Mouse (Mus musculus) myocyte (in vitro differentiated cells): Measurements from ENCODE around the gene Dgkz. TPM values are rescaled to one million over a fixed set of nuclear protein-coding genes. Genes with fewer than 3 reads are reported as not detected.
A peak's percentile ranks its signal among the peaks of the same experiment; 100 is the strongest.

Experiments
- H3K27me3 ChIP-seq: one replicate; pipeline ENCODE4 v1.6.1; 2011; ENCODE audit not compliant: control insufficient read depth, insufficient read depth, insufficient read length
- H3K36me3 ChIP-seq: one replicate; pipeline ENCODE4 v1.6.1; 2011; ENCODE audit not compliant: control insufficient read depth, insufficient read depth
- H3K4me2 ChIP-seq: one replicate; pipeline ENCODE4 v1.6.1; 2011; ENCODE audit warnings: low read depth, control low read depth
- H3K4me3 ChIP-seq: one replicate; pipeline ENCODE4 v1.5.1; 2011; ENCODE audit warnings: mild to moderate bottlenecking, control low read depth, moderate library complexity
- H3K79me2 ChIP-seq: one replicate; pipeline ENCODE4 v1.6.1; 2011; ENCODE audit not compliant: control insufficient read depth, insufficient read depth
- H3ac ChIP-seq: one replicate; pipeline ENCODE4 v1.6.1; 2011; ENCODE audit not compliant: control insufficient read depth, insufficient read length
- CEBPB ChIP-seq: IDR thresholded peaks from 2 replicates; pipeline ENCODE4 v1.6.1; 2011; ENCODE audit warnings: mild to moderate bottlenecking, moderate library complexity; ENCODE audit not compliant: poor library complexity, insufficient read depth, severe bottlenecking
- E2F4 ChIP-seq: IDR thresholded peaks from one replicate; pipeline ENCODE4 v1.6.1; 2011; ENCODE audit warnings: mild to moderate bottlenecking, control low read depth, moderate library complexity; ENCODE audit not compliant: insufficient read depth
- MAX ChIP-seq: IDR thresholded peaks from one replicate; pipeline ENCODE4 v1.6.1; 2011; ENCODE audit warnings: low read depth, mild to moderate bottlenecking, control low read depth
- MYOD1 ChIP-seq, 3 experiments: IDR thresholded peaks; one replicate each; pipeline ENCODE4 v1.6.1; 2011; ENCODE audit warnings: control low read depth in 2 of 3, low read depth in 2 of 3, mild to moderate bottlenecking in 2 of 3, moderate library complexity in 1 of 3; ENCODE audit not compliant: insufficient read length in 2 of 3, control insufficient read depth in 1 of 3
- MYOG ChIP-seq, 3 experiments: IDR thresholded peaks; one replicate each; pipeline ENCODE4 v1.6.1; 2011; ENCODE audit warnings: control low read depth in 2 of 3, low read depth in 2 of 3, mild to moderate bottlenecking in 2 of 3; ENCODE audit not compliant: insufficient read length in 2 of 3, control insufficient read depth in 1 of 3, insufficient read depth in 1 of 3
- POLR2A ChIP-seq: IDR thresholded peaks from one replicate; pipeline ENCODE4 v1.6.1; 2011; ENCODE audit warnings: low read depth, mild to moderate bottlenecking, control low read depth, moderate library complexity; ENCODE audit not compliant: insufficient read length
- POLR2AphosphoS2 ChIP-seq: IDR thresholded peaks from one replicate; pipeline ENCODE4 v1.6.1; 2011; ENCODE audit warnings: low read depth, control low read depth; ENCODE audit not compliant: insufficient read length
- REST ChIP-seq: IDR thresholded peaks from one replicate; pipeline ENCODE4 v1.6.1; 2011; ENCODE audit warnings: mild to moderate bottlenecking, control low read depth, moderate library complexity; ENCODE audit not compliant: insufficient read depth, insufficient read length
- SRF ChIP-seq: IDR thresholded peaks from one replicate; pipeline ENCODE4 v1.6.1; 2011; ENCODE audit warnings: low read depth; ENCODE audit not compliant: control insufficient read depth, insufficient read length
- TCF12 ChIP-seq: IDR thresholded peaks from one replicate; pipeline ENCODE4 v1.6.1; 2011; ENCODE audit warnings: mild to moderate bottlenecking, control low read depth; ENCODE audit not compliant: poor library complexity, insufficient read depth, severe bottlenecking
- TCF3 ChIP-seq: IDR thresholded peaks from one replicate; pipeline ENCODE4 v1.6.1; 2011; ENCODE audit warnings: low read depth, control low read depth; ENCODE audit not compliant: insufficient read length
- USF1 ChIP-seq: IDR thresholded peaks from one replicate; pipeline ENCODE4 v1.6.1; 2011; ENCODE audit warnings: low read depth, mild to moderate bottlenecking, control low read depth, moderate library complexity
- polyA plus RNA-seq: library from polyadenylated mRNA; unstranded; fragments of >200 nt; fragmentation: generic; extraction: Trizol; gene quantifications from one replicate; pipeline ENCODE4 v1.2.1, GENCODE M21; 2012; ENCODE audit warnings: missing spikeins

Gene Dgkz
- polyA plus RNA-seq, 1 experiment: 68.4 TPM

- peak; percentile 58 for TF ChIP-seq POLR2AphosphoS2
- TF ChIP-seq SRF: no peak
- TF ChIP-seq USF1: no peak
- TF ChIP-seq CEBPB: no peak
- peak in 2 of 3 experiments; percentile 80 to 89 for TF ChIP-seq MYOD1 (IDR thresholded peaks at IDR 0.05; ENCODE audit: control insufficient read depth in 1 of 3, insufficient read length in 2 of 3, low read depth in 2 of 3)
- peak; percentile 12 for TF ChIP-seq TCF3
- peak; percentile 47 for TF ChIP-seq TCF12
- peak; percentile 19 to 90 (median 74) for TF ChIP-seq MYOG (IDR thresholded peaks at IDR 0.05; ENCODE audit: control insufficient read depth in 1 of 3, insufficient read depth in 1 of 3, insufficient read length in 2 of 3, low read depth in 2 of 3)
Observed at GRCm38 (mm10) chr2:92006983-92007921, 31.6 kb upstream of the Dgkz start.

GRCm38 (mm10) chr2:92006491-92006890, 30.8 kb upstream of the Dgkz start:
- Histone ChIP-seq H3K27me3 (no peaks in the 10 kb centered on the region), H3K36me3 (peaks cover 3% of the 10 kb centered on the region), H3K4me3 (peak overlapping the region; percentile 22), H3ac (no peak overlapping the region), H3K79me2 (peaks cover 61% of the 10 kb centered on the region), H3K4me2 (peak overlapping the region; percentile 99)
- TF ChIP-seq USF1: no peak
- TF ChIP-seq TCF3: no peak
- TF ChIP-seq POLR2AphosphoS2: no peak
- no peak for TF ChIP-seq E2F4
- TF ChIP-seq CEBPB: no peak
- no peak for TF ChIP-seq TCF12
- TF ChIP-seq POLR2A: no peak
- TF ChIP-seq SRF: no peak
- no peak for TF ChIP-seq REST
- no peak for TF ChIP-seq MYOG (IDR thresholded peaks at IDR 0.05; ENCODE audit: control insufficient read depth in 1 of 3, insufficient read depth in 1 of 3, insufficient read length in 2 of 3, low read depth in 2 of 3)
- TF ChIP-seq MYOD1 (IDR thresholded peaks at IDR 0.05; ENCODE audit: control insufficient read depth in 1 of 3, insufficient read length in 2 of 3, low read depth in 2 of 3): no peak
- no peak for TF ChIP-seq MAX

More at GRCm38 (mm10) chr2:92006983-92007921, 31.6 kb upstream of the Dgkz start:
- Histone ChIP-seq H3ac (peak overlapping the region; percentile 18), H3K4me2 (peak overlapping the region; percentile 99), H3K36me3 (no peaks in the 10 kb centered on the region), H3K4me3 (peak overlapping the region; percentile 22), H3K27me3 (no peaks in the 10 kb centered on the region), H3K79me2 (peaks cover 68% of the 10 kb centered on the region)

- no peak for TF ChIP-seq USF1
- TF ChIP-seq REST: no peak
- TF ChIP-seq SRF: no peak
- no peak for TF ChIP-seq TCF12
- TF ChIP-seq POLR2A: no peak
- TF ChIP-seq MAX: no peak
- no peak for TF ChIP-seq POLR2AphosphoS2
- TF ChIP-seq CEBPB: peak; percentile 79
- no peak for TF ChIP-seq TCF3
- peak in 2 of 3 experiments; percentile 26 to 39 for TF ChIP-seq MYOG (IDR thresholded peaks at IDR 0.05; ENCODE audit: control insufficient read depth in 1 of 3, insufficient read depth in 1 of 3, insufficient read length in 2 of 3, low read depth in 2 of 3)
- no peak for TF ChIP-seq E2F4
- TF ChIP-seq MYOD1 (IDR thresholded peaks at IDR 0.05; ENCODE audit: control insufficient read depth in 1 of 3, insufficient read length in 2 of 3, low read depth in 2 of 3): peak in 2 of 3 experiments; percentile 56 to 61
- no peaks in the 10 kb centered on the region for H3K27me3 ChIP-seq
- peaks cover 42% of the 10 kb centered on the region for H3K79me2 ChIP-seq
- peaks cover 21% of the 10 kb centered on the region for H3K36me3 ChIP-seq
- no peak overlapping the region for H3ac ChIP-seq
- no peak overlapping the region for H3K4me3 ChIP-seq
- H3K4me2 ChIP-seq: peak overlapping the region; percentile 52
Observed at GRCm38 (mm10) chr2:92004617-92005016, 29.0 kb upstream of the Dgkz start.

GRCm38 (mm10) chr2:91997905-91998608, 22.4 kb upstream of the Dgkz start:
- H3K36me3 ChIP-seq: peaks cover 41% of the 10 kb centered on the region
- no peaks in the 10 kb centered on the region for H3K27me3 ChIP-seq
- H3K79me2 ChIP-seq: peaks cover 6% of the 10 kb centered on the region
- no peak overlapping the region for H3K4me2 ChIP-seq
- TF ChIP-seq POLR2AphosphoS2 (no peak), USF1 (no peak), MAX (no peak), MYOD1 (IDR thresholded peaks at IDR 0.05; ENCODE audit: control insufficient read depth in 1 of 3, insufficient read length in 2 of 3, low read depth in 2 of 3) (peak in 2 of 3 experiments; percentile 22 to 64), POLR2A (no peak), CEBPB (no peak), MYOG (IDR thresholded peaks at IDR 0.05; ENCODE audit: control insufficient read depth in 1 of 3, insufficient read depth in 1 of 3, insufficient read length in 2 of 3, low read depth in 2 of 3) (peak in 2 of 3 experiments; percentile 36 to 67), REST (no peak)
- H3ac ChIP-seq: no peak overlapping the region
- no peak overlapping the region for H3K4me3 ChIP-seq
